Mouse (Mus musculus) gonadal fat pad, adult 2 months (tissue): ENCODE measurements around the gene Traf3ip1. TPM values are rescaled to one million over a fixed set of nuclear protein-coding genes. Genes with fewer than 3 reads are reported as not detected.
A peak's percentile ranks its signal among the peaks of the same experiment; 100 is the strongest.

Experiments used
- DNase-seq: peaks from one replicate; pipeline ENCODE4 v3.0.0-alpha.2; 2012; ENCODE audit warnings: low read depth
- polyA plus RNA-seq: library from polyadenylated mRNA; depleted of rRNA; stranded (reverse); fragments of >200 nt; gene quantifications from 2 replicates; pipeline ENCODE4 v1.2.3, GENCODE M21; 2012; rRNA removed

The Traf3ip1 gene
- 5.2 and 7.3 TPM in 2 replicates for polyA plus RNA-seq

GRCm38 (mm10) chr1:91494457-91495140, at the start of gene Traf3ip1:
Gene Traf3ip1, plus strand, starts transcription at chr1:91494647.
- no peak for DNase-seq

- DNase-seq: no peak
Measured at GRCm38 (mm10) chr1:91444841-91445830, 49.3 kb upstream of the Traf3ip1 start.

GRCm38 (mm10) chr1:91446060-91446459, 48.4 kb upstream of the Traf3ip1 start:
- DNase-seq: peak; percentile 88

- DNase-seq: no peak
Measured at GRCm38 (mm10) chr1:91446511-91446910, 47.9 kb upstream of the Traf3ip1 start.

- no peak for DNase-seq
Measured at GRCm38 (mm10) chr1:91448688-91449087, 45.8 kb upstream of the Traf3ip1 start.

- no peak for DNase-seq
Measured at GRCm38 (mm10) chr1:91450851-91451250, 43.6 kb upstream of the Traf3ip1 start.

- DNase-seq: no peak
Measured at GRCm38 (mm10) chr1:91451547-91452084, 42.8 kb upstream of the Traf3ip1 start.

- DNase-seq: no peak
Measured at GRCm38 (mm10) chr1:91453932-91454331, 40.5 kb upstream of the Traf3ip1 start.

- no peak for DNase-seq
Measured at GRCm38 (mm10) chr1:91454366-91454765, 40.1 kb upstream of the Traf3ip1 start.

- no peak for DNase-seq
Measured at GRCm38 (mm10) chr1:91454927-91455326, 39.5 kb upstream of the Traf3ip1 start.

- no peak for DNase-seq
Measured at GRCm38 (mm10) chr1:91455661-91456161, 38.7 kb upstream of the Traf3ip1 start.

- no peak for DNase-seq
Measured at GRCm38 (mm10) chr1:91456301-91456801, 38.1 kb upstream of the Traf3ip1 start.

- no peak for DNase-seq
Measured at GRCm38 (mm10) chr1:91457116-91457515, 37.3 kb upstream of the Traf3ip1 start.

- DNase-seq: peak; percentile 68
Measured at GRCm38 (mm10) chr1:91457698-91458097, 36.7 kb upstream of the Traf3ip1 start.

- no peak for DNase-seq
Measured at GRCm38 (mm10) chr1:91458223-91458861, 36.1 kb upstream of the Traf3ip1 start.

- DNase-seq: no peak
Measured at GRCm38 (mm10) chr1:91459059-91459809, 35.2 kb upstream of the Traf3ip1 start, which contains the start of gene Per2. Gene Per2, minus strand, starts transcription at chr1:91459324.

GRCm38 (mm10) chr1:91460069-91460468, 34.4 kb upstream of the Traf3ip1 start:
- no peak for DNase-seq

- no peak for DNase-seq
Measured at GRCm38 (mm10) chr1:91460564-91460963, 33.9 kb upstream of the Traf3ip1 start.

GRCm38 (mm10) chr1:91463336-91463995, 31.0 kb upstream of the Traf3ip1 start:
- no peak for DNase-seq

GRCm38 (mm10) chr1:91464436-91464835, 30.0 kb upstream of the Traf3ip1 start:
- no peak for DNase-seq
